Comparison of ENCODE assay signal across 10 mouse cellular contexts in the genomic region with DNA sequence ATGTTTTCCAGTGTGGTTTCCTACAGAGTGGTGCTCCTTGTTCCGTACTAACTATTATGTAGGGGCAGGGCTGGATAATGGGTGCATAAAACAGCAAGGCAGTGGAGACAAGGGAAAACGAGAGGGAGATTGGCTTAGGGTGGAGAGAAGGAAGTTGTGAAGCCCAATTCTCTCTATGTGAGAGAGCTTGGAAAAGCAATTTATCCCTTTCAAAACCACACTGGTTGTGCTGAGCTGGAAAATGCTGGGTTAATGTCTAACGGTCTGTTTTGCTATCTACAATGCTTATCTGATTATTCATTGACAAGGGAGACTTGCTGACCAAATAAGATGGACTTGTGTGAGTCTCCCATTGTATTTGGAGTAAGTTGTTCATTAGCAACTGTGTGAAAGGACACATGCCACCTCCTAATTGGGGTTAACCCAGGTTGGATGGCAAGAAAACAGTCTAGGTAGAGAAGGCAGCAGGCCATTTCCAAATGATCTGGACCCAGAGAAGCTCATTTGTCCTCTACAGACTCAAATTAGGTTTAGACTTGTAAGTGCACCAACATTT.
"Had no signal": no experiment of that assay in that cellular context is flagged by ENCODE, and none has a peak within 500 bp of the region (broad histone marks: within the 10 kb centered on the region; RNA-seq: fewer than 3 reads in every experiment).

No protein-coding gene starts in this region.

- H3K27me3 ChIP-seq: intestine, embryonic 15.5 days; liver, embryonic 13.5 days; neural tube, embryonic 12.5 days had no signal

- DNase-seq: liver, embryonic 13.5 days; liver, postnatal 0 days; lung, postnatal 36 days; midbrain, embryonic 14.5 days had no signal

- H3K9ac ChIP-seq: intestine, embryonic 15.5 days; liver, embryonic 13.5 days; liver, postnatal 0 days; neural tube, embryonic 12.5 days had no signal

- H3K4me3 ChIP-seq: intestine, embryonic 15.5 days; layer of hippocampus, adult 2 months; left cerebral cortex, adult 2 months; limb, embryonic 10.5 days; liver, embryonic 13.5 days; neural tube, embryonic 12.5 days had no signal

- H3K27ac ChIP-seq: intestine, embryonic 15.5 days; layer of hippocampus, adult 2 months; left cerebral cortex, adult 2 months; limb, embryonic 10.5 days; liver, embryonic 13.5 days; neural tube, embryonic 12.5 days; stomach, postnatal 0 days had no signal

- ATAC-seq: intestine, embryonic 15.5 days; liver, postnatal 0 days had no signal

- H3K36me3 ChIP-seq: intestine, embryonic 15.5 days; limb, embryonic 10.5 days; liver, embryonic 13.5 days; neural tube, embryonic 12.5 days had no signal

- H3K4me1 ChIP-seq: intestine, embryonic 15.5 days; limb, embryonic 10.5 days; neural tube, embryonic 12.5 days had no signal

- H3K9me3 ChIP-seq: intestine, embryonic 15.5 days; limb, embryonic 10.5 days; liver, embryonic 13.5 days; neural tube, embryonic 12.5 days had no signal

- H3K4me2 ChIP-seq: intestine, embryonic 15.5 days; liver, embryonic 13.5 days; neural tube, embryonic 12.5 days had no signal
